Mouse (Mus musculus): ENCODE data around the gene Cryzl1.

Gene Cryzl1

GRCm38 (mm10) chr16:91688619-91689334, 40.0 kb downstream of the Cryzl1 start, which contains the start of gene Donson:
TSS of gene Donson (minus strand) at chr16:91688770.
- DNase-seq (ENCODE audit: low read depth, low spot score): peak; percentile 96

GRCm38 (mm10) chr16:91688023-91688618, 40.7 kb downstream of the Cryzl1 start:
- DNase-seq (ENCODE audit: low read depth, low spot score): no peak

GRCm38 (mm10) chr16:91686369-91686768, 42.4 kb downstream of the Cryzl1 start:
- no peak for DNase-seq (ENCODE audit: low read depth, low spot score)

- DNase-seq (ENCODE audit: low read depth, low spot score): peak; percentile 89
Measured at GRCm38 (mm10) chr16:91685526-91685925, 43.2 kb downstream of the Cryzl1 start.

- DNase-seq (ENCODE audit: low read depth, low spot score): no peak
Measured at GRCm38 (mm10) chr16:91680656-91681055, 48.1 kb downstream of the Cryzl1 start.

GRCm38 (mm10) chr16:91678147-91678911, 50.4 kb downstream of the Cryzl1 start:
- no peak for DNase-seq (ENCODE audit: low read depth, low spot score)

GRCm38 (mm10) chr16:91674500-91674899, 54.3 kb downstream of the Cryzl1 start:
- no peak for DNase-seq (ENCODE audit: low read depth, low spot score)

- no peak for DNase-seq (ENCODE audit: low read depth, low spot score)
Measured at GRCm38 (mm10) chr16:91663795-91664194, 65.0 kb downstream of the Cryzl1 start.

- no peak for DNase-seq (ENCODE audit: low read depth, low spot score)
Measured at GRCm38 (mm10) chr16:91662336-91662735, 66.4 kb downstream of the Cryzl1 start.

GRCm38 (mm10) chr16:91661397-91661796, 67.4 kb downstream of the Cryzl1 start:
- DNase-seq (ENCODE audit: low read depth, low spot score): no peak

- DNase-seq (ENCODE audit: low read depth, low spot score): no peak
Measured at GRCm38 (mm10) chr16:91659798-91660197, 69.0 kb downstream of the Cryzl1 start.

- no peak for DNase-seq (ENCODE audit: low read depth, low spot score)
Measured at GRCm38 (mm10) chr16:91658471-91658870, 70.3 kb downstream of the Cryzl1 start.

GRCm38 (mm10) chr16:91657285-91657684, 71.5 kb downstream of the Cryzl1 start:
- DNase-seq (ENCODE audit: low read depth, low spot score): no peak

GRCm38 (mm10) chr16:91655285-91655684, 73.5 kb downstream of the Cryzl1 start:
- DNase-seq (ENCODE audit: low read depth, low spot score): no peak

GRCm38 (mm10) chr16:91652191-91652590, 76.6 kb downstream of the Cryzl1 start:
- DNase-seq (ENCODE audit: low read depth, low spot score): no peak

- DNase-seq (ENCODE audit: low read depth, low spot score): no peak
Measured at GRCm38 (mm10) chr16:91649781-91650180, 79.0 kb downstream of the Cryzl1 start.

- DNase-seq (ENCODE audit: low read depth, low spot score): no peak
Measured at GRCm38 (mm10) chr16:91649246-91649645, 79.5 kb downstream of the Cryzl1 start.

GRCm38 (mm10) chr16:91648220-91648550, 80.6 kb downstream of the Cryzl1 start:
- DNase-seq (ENCODE audit: low read depth, low spot score): peak; percentile 86

- DNase-seq (ENCODE audit: low read depth, low spot score): peak; percentile 98
Measured at GRCm38 (mm10) chr16:91647461-91648219, 81.1 kb downstream of the Cryzl1 start, which contains the start of gene Son. TSS of gene Son (plus strand) at chr16:91647506.

GRCm38 (mm10) chr16:91646681-91647419, 81.9 kb downstream of the Cryzl1 start, which contains the start of gene Gart:
TSS of gene Gart (minus strand) at chr16:91646952.
- DNase-seq (ENCODE audit: low read depth, low spot score): peak; percentile 95
